Mouse (Mus musculus) MN1 (cell line): ENCODE data around the gene Ear6.
A peak's percentile ranks its signal among the peaks of the same experiment; 100 is the strongest.
"Not testable (repeated sequence)": the region's sequence is repeated elsewhere in the genome, so short reads cannot be mapped to it uniquely, and the experiment has no call there.

Experiments
- DNase-seq: peaks from one replicate; pipeline ENCODE4 v3.0.0-alpha.2; 2016; ENCODE audit warnings: low spot score

Ear6 gene

GRCm38 (mm10) chr14:51853399-51853798 is at the start of gene Ear6:
Gene Ear6 (plus strand): TSS chr14:51853699.
- DNase-seq, result no peak

DNA sequence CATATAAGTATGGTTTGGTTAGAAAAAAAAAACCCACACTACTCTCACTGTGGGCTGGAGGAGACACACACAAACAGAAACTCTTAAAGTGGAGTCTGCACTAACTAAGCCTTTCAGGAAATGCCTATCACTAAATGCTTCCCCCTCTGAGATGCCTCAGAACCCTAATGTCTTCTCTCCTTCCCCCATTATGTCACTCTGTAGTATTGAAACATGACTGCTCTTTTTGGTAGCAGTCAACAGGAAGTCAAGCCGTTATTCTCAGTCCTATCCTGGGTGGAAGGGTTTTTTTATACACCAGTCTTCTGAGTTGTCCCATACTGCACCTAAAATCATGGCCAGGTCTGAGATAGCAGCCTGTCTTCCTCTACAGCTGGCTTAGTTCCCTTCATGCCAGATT is 26.9 kb upstream of the Ear6 start:
- no peak for DNase-seq

DNA sequence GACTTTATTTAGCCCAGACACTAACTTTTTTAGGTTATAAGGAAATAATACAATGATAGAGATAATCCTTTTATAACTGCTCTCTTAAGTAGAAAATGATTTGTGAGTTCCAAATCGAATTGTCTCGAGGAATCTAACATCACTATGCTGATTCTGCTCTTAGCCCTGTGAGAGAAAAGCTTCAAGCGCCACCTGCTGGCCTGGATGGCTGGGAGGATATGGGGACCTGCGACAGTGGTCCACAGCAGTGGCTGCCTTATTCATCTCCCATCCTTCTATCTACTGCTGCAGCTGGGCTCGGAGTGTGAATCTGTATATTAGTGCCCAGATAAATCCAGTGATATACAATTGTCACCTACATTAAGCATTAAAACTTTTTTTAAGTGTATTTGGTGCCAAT is 25.7 kb upstream of the Ear6 start:
- DNase-seq, result not testable (repeated sequence)

DNA sequence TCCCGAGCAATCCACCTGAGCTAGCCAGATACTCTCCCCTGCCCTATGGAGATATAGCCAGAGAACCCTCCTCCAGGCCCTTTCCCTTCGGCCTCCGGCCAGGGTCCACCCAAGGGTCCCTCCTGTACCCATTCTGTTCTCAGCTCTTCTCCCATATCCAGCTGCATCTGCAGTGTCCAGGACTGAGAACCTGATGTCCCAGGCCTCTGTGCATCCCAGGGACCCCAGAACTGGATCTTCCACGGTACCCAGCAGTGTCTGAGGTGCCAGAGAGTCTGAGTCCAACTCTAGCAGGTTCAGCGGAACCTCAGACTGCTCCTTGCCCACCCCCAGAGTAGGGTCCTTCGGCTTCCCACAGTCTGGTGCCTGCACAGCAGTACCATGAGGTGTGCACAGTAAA is 24.3 kb upstream of the Ear6 start:
- no peak for DNase-seq

- DNase-seq, result not testable (repeated sequence)
These were observed 15.0 kb upstream of the Ear6 start for GRCm38 (mm10) chr14:51838480-51838879.

DNA sequence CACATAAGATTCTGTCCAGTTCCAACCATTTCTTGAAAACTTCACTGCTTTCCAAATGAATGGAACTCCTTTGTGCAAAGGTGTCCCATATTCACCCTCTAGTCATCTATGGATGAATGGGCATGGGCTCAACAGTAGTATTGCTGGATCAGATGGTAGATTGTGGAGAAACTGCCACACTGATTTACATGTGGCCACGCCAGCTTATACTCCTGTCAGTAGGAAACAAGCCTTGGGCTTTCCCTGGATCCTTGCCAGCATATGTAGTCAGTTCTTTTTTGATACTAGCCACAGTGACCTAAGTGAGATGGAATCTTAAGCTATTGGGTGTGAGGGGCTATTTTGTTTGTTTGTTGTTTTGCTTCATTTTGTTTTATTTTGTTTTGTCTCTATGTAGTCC is 11.2 kb upstream of the Ear6 start:
- DNase-seq, result no peak

DNA sequence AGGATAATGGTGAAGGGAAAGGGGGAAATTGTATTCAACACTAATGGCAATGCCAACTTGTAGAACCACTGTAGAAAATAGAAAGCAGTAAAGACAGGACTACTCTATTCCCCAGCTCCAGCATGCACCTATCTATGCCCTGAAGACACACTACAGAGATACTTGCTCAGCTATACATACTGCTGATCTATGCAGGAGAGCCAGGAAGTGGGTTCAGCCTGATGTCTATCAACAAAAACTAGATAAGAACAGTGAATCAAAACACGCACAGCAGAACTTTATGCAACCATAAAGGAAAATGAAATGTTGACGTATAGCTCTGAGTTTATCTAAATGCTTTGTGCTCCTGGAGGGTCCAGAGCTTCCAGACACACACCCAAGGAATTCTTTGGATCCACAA is 10.7 kb upstream of the Ear6 start:
- no peak for DNase-seq

DNA sequence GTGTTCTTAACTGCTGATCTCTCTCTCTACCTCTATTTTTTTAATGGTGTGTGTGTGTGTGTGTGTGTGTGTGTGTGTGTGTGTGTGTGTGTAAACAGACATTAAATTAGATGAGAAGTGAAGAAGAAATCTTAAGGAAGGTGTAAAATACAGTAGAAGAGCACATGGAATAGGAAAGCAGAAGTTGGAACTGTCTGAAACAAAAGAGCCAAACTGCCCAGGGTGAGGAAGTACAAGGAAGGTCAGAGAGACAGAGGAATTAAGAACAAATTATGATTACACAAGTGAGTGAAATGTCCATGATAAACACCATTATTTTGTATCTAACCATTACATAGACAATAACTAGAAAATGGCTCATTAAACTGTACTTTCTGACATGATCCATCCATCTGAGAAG is 9.6 kb upstream of the Ear6 start:
- DNase-seq, result no peak

- DNase-seq, result no peak
These were observed 6.9 kb upstream of the Ear6 start for GRCm38 (mm10) chr14:51846566-51846965.

DNA sequence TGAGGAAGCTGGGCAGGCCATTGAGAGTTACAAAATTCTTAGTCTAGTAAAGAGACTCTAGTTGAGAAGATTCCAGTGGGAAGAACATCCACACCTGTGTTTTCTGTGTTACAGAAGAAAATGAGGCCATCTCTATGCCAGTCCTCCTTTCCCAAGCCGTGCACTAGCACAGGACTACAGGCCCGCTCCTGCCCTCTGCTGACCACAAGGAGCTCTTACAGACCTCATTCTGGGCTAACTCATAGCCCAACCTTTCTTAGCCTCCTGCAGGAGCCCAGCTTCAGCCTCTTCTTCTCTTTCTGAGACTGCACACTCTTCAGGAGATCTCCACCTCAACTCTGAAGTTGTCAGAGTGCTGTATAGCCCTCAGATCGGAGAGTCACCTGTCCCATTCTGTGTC is 2.5 kb upstream of the Ear6 start:
- DNase-seq, result not testable (repeated sequence)

- DNase-seq, result not testable (repeated sequence)
These were observed 1.8 kb downstream of the Ear6 start for GRCm38 (mm10) chr14:51855280-51855679.

- not testable (repeated sequence) for DNase-seq
These were observed 10.1 kb downstream of the Ear6 start for GRCm38 (mm10) chr14:51863603-51864002.

GRCm38 (mm10) chr14:51870756-51871155 is 17.3 kb downstream of the Ear6 start:
- no peak for DNase-seq

DNA sequence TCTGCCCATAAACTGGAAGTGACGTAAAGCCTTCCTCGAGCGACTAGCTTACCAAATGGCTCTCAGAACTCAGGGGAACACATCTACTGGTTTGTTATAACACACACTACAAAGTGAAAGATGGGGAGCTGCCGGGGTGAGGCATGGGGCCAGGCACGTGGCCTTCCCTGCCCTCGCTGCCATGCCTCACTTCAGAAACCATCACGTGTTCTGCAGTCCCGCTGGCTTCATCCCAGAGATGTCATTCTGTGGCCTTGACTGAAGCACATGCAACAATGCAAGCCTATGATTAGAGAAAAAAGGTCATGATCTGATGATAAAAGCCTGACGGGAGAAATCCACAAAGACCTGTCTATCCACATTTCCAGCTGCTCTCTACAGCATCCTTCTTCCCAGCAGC is 18.2 kb downstream of the Ear6 start:
- DNase-seq, result no peak

GRCm38 (mm10) chr14:51877517-51877916 is 24.0 kb downstream of the Ear6 start:
- DNase-seq, result no peak

- peak; percentile 79 for DNase-seq
These were observed 30.1 kb downstream of the Ear6 start for GRCm38 (mm10) chr14:51883527-51884030.

GRCm38 (mm10) chr14:51884031-51884544 is 30.6 kb downstream of the Ear6 start:
- peak; percentile 39 for DNase-seq

DNA sequence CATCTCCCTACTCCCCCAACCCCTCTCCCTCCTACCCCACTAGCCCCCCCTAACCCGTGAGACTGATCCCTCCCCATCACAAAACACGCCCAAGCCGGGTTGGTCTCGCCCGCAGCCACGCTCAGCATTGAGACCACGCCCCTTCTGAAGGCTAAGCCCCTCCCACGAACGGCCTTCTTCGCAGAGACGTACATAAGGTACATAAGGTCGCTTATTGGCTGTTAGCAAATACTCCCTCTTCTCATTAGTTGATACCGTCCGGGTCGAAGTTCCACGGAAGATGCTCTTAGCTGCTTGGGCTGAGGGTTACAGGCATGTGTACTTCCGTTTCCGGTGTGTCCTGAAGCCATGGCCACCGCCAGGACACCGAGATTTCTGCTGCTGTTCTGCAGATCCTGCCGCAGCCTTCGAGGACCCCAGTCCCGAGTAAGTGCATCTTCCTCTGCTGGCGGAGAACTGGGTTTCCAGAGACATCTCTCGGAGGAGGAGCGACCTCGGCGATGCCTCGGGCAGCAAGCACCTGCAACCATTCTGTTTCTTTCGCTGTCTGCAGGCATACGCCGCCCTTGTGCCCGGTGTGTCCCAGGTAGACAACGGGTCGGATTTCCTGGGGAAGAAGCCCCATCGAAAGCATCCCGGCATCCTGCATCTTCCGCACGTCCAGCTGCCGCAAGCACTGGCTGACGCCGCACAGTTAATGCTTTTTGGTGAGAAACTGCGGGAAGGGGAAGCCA is 31.3 kb downstream of the Ear6 start, which contains the start of gene Mettl17:
Mettl17 (plus strand) TSS at position 245 of the 734 bp plus-strand sequence.
- DNase-seq, result peak; percentile 97

DNA sequence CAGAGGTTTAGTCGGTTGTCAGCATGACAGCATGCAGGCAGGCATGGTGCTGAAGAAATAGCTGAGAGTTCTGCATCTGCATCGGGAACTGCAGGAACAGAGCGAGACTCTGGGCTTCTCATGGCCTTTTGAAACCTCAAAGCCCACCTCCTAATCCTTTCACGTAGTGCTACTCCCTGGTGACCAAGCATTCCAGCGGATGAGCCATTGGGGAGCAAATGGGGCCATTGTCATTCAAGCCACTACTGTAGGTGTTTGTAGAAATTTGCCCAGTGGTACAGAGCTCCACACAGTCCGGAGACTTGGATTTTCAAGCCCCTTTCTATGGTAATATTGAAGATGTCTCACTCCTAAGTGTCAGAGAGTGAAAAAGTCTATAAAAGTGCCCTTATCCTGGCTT is 32.6 kb downstream of the Ear6 start:
- no peak for DNase-seq

DNA sequence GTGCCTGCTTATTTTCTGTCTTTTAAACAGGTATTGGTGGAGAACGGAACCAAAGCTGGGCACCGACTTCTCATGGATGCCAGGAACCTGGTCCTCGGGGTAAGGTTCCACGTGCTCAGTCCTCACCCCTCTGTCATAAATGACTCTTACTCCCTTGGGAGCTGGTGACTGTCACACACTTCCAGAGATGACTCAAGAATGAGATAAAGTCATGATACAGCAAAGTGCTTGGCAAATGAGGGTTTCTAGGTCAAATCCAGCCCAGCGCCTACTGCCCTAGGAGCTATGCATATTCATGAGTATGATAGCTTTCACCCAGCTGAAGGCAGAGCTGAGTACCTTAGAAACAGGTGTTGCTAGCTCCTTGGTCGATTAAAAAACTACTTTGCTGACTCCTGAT is 36.3 kb downstream of the Ear6 start:
- DNase-seq, result no peak

DNA sequence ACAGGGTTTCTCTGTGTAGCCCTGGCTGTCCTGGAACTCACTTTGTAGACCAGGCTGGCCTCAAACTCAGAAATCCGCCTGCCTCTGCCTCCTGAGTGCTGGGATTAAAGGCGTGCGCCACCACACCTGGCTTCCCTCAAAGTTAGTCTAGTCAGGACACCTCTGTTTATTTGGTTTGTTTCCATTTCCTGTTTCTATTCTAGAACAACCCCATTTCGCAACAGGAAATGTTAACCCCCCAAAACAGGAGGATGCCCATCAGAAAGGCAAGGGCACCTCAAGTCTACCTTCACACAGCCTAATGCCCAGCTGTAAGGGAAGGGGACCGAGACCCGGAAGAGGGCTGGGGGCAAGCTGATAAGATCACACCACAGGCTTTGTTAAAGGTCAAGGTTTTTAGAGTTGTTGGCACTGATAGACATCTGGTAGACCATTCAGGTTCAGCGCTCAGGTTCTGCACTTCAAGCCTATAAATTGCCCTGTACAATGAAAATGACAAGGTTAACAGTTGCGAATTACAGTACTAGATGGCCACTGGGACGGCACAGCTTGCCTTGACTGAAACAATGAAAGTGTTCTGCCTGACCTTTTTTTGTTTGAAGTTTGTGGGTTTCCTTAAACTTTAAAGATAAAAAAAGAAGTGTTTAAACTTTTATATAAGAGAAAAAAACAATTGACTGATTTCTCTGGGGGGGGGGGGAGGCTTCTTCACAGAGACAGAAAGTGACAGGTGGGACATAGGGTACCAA is 38.9 kb downstream of the Ear6 start, which contains the start of gene Slc39a2:
Slc39a2 (plus strand) TSS at position 699 of the 749 bp plus-strand sequence.
- DNase-seq, result no peak

DNA sequence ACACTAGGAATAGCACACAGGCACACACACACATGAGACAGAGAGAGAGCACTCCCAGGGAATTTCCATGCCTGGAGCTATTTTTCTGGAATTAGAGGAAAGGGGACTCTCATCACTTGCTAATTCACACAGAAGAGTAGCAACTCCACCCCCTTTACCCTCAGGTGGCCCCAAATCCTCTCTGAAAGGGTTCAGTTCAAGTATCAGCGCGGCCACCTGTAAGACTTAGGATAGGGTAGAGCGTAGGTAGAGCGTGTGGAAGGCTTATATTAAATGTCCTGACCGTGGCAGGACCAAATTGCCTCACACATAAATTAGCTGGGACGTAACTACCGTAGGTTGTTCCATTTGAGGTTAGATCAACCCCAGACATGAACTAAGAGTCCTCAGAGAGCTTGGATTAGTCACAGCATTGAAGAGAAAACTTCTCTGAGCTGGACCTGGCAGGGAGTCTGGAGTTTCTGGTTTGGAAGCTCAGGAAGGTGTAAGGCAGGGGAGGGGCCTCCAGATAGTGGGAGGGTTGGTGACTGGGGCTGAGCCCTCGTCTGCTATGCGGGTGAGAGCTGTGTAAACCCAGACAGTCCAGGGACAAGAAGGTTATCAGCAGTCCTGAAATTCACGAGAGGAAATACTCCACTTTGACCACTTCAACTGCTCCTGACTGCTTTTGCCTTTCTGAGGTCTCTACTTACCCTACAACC is 39.7 kb downstream of the Ear6 start:
- DNase-seq, result no peak
